Mouse (Mus musculus) kidney, embryonic 16.5 days (tissue): ENCODE measurements around the gene F9. TPM values are rescaled to one million over a fixed set of nuclear protein-coding genes. Genes with fewer than 3 reads are reported as not detected.
"Not testable (repeated sequence)": the region's sequence is repeated elsewhere in the genome, so short reads cannot be mapped to it uniquely, and the experiment has no call there.

Experiments used
- ATAC-seq: fragments of 200-750 bp; cut with Nextera tagmentation; 2 replicates; pipeline ENCODE4 v1.8.0; 2017; ENCODE audit warnings: moderate TSS enrichment; ENCODE audit not compliant: low FRiP score, low TSS enrichment
- H3K27ac ChIP-seq: fragments of 300-500 bp; sonication (generic); 2 replicates; pipeline ENCODE4 v1.5.1; 2014; ENCODE audit warnings: low read length
- H3K27me3 ChIP-seq: fragments of 300-500 bp; sonication (generic); 2 replicates; pipeline ENCODE4 v1.6.1; 2014; ENCODE audit warnings: low read length, control low read depth, mixed read lengths; ENCODE audit not compliant: insufficient read depth
- H3K36me3 ChIP-seq: fragments of 300-500 bp; sonication (generic); 2 replicates; pipeline ENCODE4 v1.6.1; 2014; ENCODE audit warnings: low read length, control low read depth, mixed read lengths; ENCODE audit not compliant: insufficient read depth
- H3K4me1 ChIP-seq: fragments of 300-500 bp; sonication (generic); 2 replicates; pipeline ENCODE4 v1.6.1; 2014; ENCODE audit warnings: low read length, control low read depth, mixed read lengths; ENCODE audit not compliant: insufficient read depth
- H3K4me2 ChIP-seq: fragments of 300-500 bp; sonication (generic); replicated peaks from 2 replicates; pipeline ENCODE4 v1.6.1; 2014; ENCODE audit warnings: low read depth, low read length
- H3K4me3 ChIP-seq: fragments of 300-500 bp; sonication (generic); 2 replicates; pipeline ENCODE4 v1.5.1; 2014; ENCODE audit warnings: mild to moderate bottlenecking, low read length
- H3K9ac ChIP-seq: fragments of 300-500 bp; sonication (generic); replicated peaks from 2 replicates; pipeline ENCODE4 v1.6.1; 2014; ENCODE audit warnings: low read length
- H3K9me3 ChIP-seq: fragments of 300-500 bp; sonication (generic); 2 replicates; pipeline ENCODE4 v1.6.1; 2016; ENCODE audit warnings: low read length, control low read depth
- WGBS: fragments of 180-500 bp; shearing (Covaris S2); extraction: QIAGEN DNeasy Blood & Tissue Kit; methylation state at CpG from one replicate; pipeline ENCODE4 v1.1.7; 2014; 5-methylcytosine and 5-hydroxymethylcytosine counted together
- polyA plus RNA-seq: library from polyadenylated mRNA; unstranded; fragments of >200 nt; fragmentation: Nextera tagmentation; extraction: Ambion mirVana; gene quantifications from 2 replicates; pipeline ENCODE4 v1.2.1, GENCODE M21; 2015

Gene F9
- polyA plus RNA-seq = not detected in 2 replicates

GRCm38 (mm10) chrX:59999221-60000083 is at the start of gene F9:
Gene F9 (plus strand): TSS chrX:59999464.
- Histone ChIP-seq H3K4me1 (no peaks in the 10 kb centered on the region), H3K9me3 (no peaks in the 10 kb centered on the region), H3K4me3 (no peak within 1 kb of the TSS), H3K9ac (no peak within 1 kb of the TSS), H3K36me3 (no peaks in the 10 kb centered on the region), H3K27me3 (no peaks in the 10 kb centered on the region), H3K27ac (no peak within 1 kb of the TSS), H3K4me2 (no peak within 1 kb of the TSS)
- ATAC-seq = no peak
- 83% methylated on average over 10 of the region's 10 CpGs for WGBS

DNA sequence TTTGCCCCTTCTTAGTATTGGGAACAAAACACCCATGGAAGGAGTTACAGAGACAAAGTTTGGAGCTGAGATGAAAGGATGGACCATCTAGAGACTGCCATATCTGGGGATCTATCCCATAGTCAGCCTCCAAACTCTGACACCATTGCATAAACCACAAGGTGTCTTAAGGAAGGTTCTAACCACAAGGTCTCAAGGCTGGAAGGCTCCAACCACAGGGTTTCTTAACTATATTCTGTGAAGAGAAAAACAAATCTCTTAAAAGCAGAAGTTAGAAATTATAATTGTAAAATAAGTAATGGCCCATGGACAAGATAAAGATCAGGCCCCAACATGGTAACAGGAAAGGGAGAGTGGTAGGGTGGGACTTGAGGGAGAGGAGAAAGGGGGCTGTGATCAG is 29.5 kb upstream of the F9 start:
- H3K36me3 ChIP-seq, H3K9me3 ChIP-seq, H3K9ac ChIP-seq, H3K27me3 ChIP-seq, H3K4me2 ChIP-seq, ATAC-seq, H3K4me1 ChIP-seq, H3K27ac ChIP-seq, H3K4me3 ChIP-seq: not testable (repeated sequence)

DNA sequence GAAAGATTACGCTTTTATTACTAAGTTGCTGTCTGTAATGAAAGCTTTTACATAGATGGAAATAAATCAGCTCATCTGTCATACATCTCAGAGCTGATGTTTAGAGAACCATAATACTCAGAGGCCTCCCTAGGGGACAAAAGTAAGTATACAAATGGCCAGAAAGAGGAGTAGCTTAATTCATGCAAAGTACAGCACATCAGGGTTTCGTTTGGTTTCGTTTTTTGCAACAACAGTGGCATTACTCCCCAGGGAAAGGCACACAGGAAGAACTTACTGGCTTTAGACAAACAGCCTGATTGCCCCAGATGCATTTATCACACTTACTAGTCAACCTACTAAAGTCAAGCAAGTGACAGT is 800 bp downstream of the F9 start:
- Histone ChIP-seq H3K9me3 (no peaks in the 10 kb centered on the region), H3K27ac (no peak overlapping the region), H3K4me1 (no peaks in the 10 kb centered on the region), H3K4me3 (no peak overlapping the region), H3K4me2 (no peak overlapping the region), H3K36me3 (no peaks in the 10 kb centered on the region), H3K9ac (no peak overlapping the region), H3K27me3 (no peaks in the 10 kb centered on the region)
- no peak for ATAC-seq
- 59% methylated on average over 3 of the region's 3 CpGs for WGBS

GRCm38 (mm10) chrX:60001461-60001860 is 2.2 kb downstream of the F9 start:
- no peaks in the 10 kb centered on the region for H3K36me3 ChIP-seq
- H3K9ac ChIP-seq = no peak overlapping the region
- WGBS = 75% methylated on average over 2 of the region's 2 CpGs
- H3K4me3 ChIP-seq = no peak overlapping the region
- H3K27ac ChIP-seq = no peak overlapping the region
- no peaks in the 10 kb centered on the region for H3K4me1 ChIP-seq
- no peaks in the 10 kb centered on the region for H3K9me3 ChIP-seq
- H3K4me2 ChIP-seq = no peak overlapping the region
- no peak for ATAC-seq
- no peaks in the 10 kb centered on the region for H3K27me3 ChIP-seq

GRCm38 (mm10) chrX:60013084-60013676 is 13.9 kb downstream of the F9 start:
- no peak for ATAC-seq
- Histone ChIP-seq H3K36me3 (no peaks in the 10 kb centered on the region), H3K9ac (no peak overlapping the region), H3K27me3 (no peaks in the 10 kb centered on the region), H3K9me3 (no peaks in the 10 kb centered on the region), H3K4me3 (no peak overlapping the region), H3K4me2 (no peak overlapping the region), H3K4me1 (no peaks in the 10 kb centered on the region), H3K27ac (no peak overlapping the region)

DNA sequence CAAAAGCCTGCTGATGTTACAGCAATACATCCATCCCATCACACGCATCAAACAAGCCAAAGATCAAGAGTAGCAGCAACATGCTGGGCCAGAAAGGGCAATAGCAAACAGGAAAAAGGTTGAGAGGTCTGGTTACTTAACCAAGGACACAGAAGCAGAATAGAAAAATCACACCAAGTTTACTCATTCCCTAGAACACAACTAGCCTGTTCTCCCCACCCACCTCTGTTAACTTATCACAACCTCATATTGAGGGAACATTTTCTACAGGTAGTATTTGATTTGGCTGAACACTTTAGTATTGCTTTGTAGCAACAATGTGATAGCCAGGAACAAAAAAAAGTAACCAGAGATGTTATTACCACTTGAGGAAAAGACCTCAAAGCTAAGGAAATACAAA is 15.3 kb downstream of the F9 start:
- no peak overlapping the region for H3K27ac ChIP-seq
- H3K4me2 ChIP-seq = no peak overlapping the region
- no peak overlapping the region for H3K9ac ChIP-seq
- no peak for ATAC-seq
- H3K27me3 ChIP-seq = no peaks in the 10 kb centered on the region
- H3K9me3 ChIP-seq = no peaks in the 10 kb centered on the region
- no peaks in the 10 kb centered on the region for H3K36me3 ChIP-seq
- 77% methylated on average over 1 of the region's 1 CpGs for WGBS
- no peak overlapping the region for H3K4me3 ChIP-seq
- H3K4me1 ChIP-seq = no peaks in the 10 kb centered on the region

- no peaks in the 10 kb centered on the region for H3K9me3 ChIP-seq
- no peak overlapping the region for H3K4me3 ChIP-seq
- 80% methylated on average over 4 of the region's 4 CpGs for WGBS
- no peaks in the 10 kb centered on the region for H3K27me3 ChIP-seq
- no peak for ATAC-seq
- no peak overlapping the region for H3K4me2 ChIP-seq
- H3K4me1 ChIP-seq = no peaks in the 10 kb centered on the region
- no peaks in the 10 kb centered on the region for H3K36me3 ChIP-seq
- no peak overlapping the region for H3K9ac ChIP-seq
- H3K27ac ChIP-seq = no peak overlapping the region
These were observed 21.7 kb downstream of the F9 start for GRCm38 (mm10) chrX:60021007-60021406.

DNA sequence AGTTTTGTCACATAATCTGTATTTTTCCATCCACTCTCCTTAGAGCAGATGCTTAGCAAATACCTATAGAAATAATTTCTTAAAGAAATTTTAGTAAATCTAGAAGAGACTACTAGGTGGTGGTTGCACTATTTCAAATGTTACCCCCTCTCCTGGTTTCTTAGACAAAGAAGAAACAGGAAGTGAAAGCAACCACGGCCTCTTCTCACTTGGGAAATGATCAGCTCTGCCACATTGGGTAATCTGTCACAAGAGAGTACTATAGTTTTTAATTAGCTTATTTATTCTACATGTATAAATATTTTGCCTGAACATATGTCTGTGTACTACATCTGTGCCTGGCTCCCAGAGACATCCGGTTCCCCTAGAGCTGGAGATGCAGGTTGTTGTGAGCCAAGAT is 22.3 kb downstream of the F9 start:
- no peaks in the 10 kb centered on the region for H3K9me3 ChIP-seq
- H3K4me3 ChIP-seq = no peak overlapping the region
- H3K27me3 ChIP-seq = no peaks in the 10 kb centered on the region
- H3K9ac ChIP-seq = no peak overlapping the region
- no peaks in the 10 kb centered on the region for H3K36me3 ChIP-seq
- no peaks in the 10 kb centered on the region for H3K4me1 ChIP-seq
- H3K4me2 ChIP-seq = no peak overlapping the region
- WGBS = 85% methylated on average over 2 of the region's 2 CpGs
- no peak for ATAC-seq
- H3K27ac ChIP-seq = no peak overlapping the region

- no peaks in the 10 kb centered on the region for H3K4me1 ChIP-seq
- no peak overlapping the region for H3K9ac ChIP-seq
- no peaks in the 10 kb centered on the region for H3K36me3 ChIP-seq
- no peaks in the 10 kb centered on the region for H3K9me3 ChIP-seq
- 14% methylated on average over 3 of the region's 3 CpGs for WGBS
- ATAC-seq = no peak
- no peak overlapping the region for H3K4me2 ChIP-seq
- H3K4me3 ChIP-seq = no peak overlapping the region
- H3K27ac ChIP-seq = no peak overlapping the region
- H3K27me3 ChIP-seq = no peaks in the 10 kb centered on the region
These were observed 27.4 kb downstream of the F9 start for GRCm38 (mm10) chrX:60026654-60027053.

DNA sequence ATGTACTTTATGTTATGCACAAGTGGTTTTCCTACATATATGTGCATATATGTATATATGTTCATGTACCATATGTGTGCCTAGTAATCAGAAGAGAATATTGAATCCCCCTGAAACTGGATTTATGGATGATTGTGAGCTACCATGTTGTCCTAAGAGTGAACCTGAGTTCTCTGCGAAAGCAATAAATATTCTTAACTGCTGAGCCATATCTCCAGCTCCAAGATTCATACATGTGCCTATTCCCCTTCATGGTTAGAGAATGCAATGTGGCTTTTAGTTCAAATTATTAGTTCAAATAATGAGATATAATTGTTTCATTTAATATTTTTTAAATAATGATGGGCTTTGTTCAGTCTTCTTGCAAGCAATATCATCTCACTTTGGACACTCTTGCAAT is 55.5 kb downstream of the F9 start:
- 96% methylated on average over 1 of the region's 1 CpGs for WGBS
- Histone ChIP-seq H3K4me1 (no peaks in the 10 kb centered on the region), H3K9ac (no peak overlapping the region), H3K36me3 (no peaks in the 10 kb centered on the region), H3K27ac (no peak overlapping the region), H3K9me3 (no peaks in the 10 kb centered on the region), H3K4me3 (no peak overlapping the region), H3K27me3 (no peaks in the 10 kb centered on the region), H3K4me2 (no peak overlapping the region)
- no peak for ATAC-seq
